Mouse (Mus musculus): ENCODE measurements around the gene Tspan11.

Gene Tspan11

GRCm38 (mm10) chr6:127879472-127879871, 7.9 kb upstream of the Tspan11 start:
- no peak for DNase-seq

GRCm38 (mm10) chr6:127886916-127887315, 473 bp upstream of the Tspan11 start:
- no peak for DNase-seq

GRCm38 (mm10) chr6:127888581-127888980, 1.2 kb downstream of the Tspan11 start:
- no peak for DNase-seq

GRCm38 (mm10) chr6:127893611-127894010, 6.2 kb downstream of the Tspan11 start:
- no peak for DNase-seq

- no peak for DNase-seq
These were observed 7.6 kb downstream of the Tspan11 start for GRCm38 (mm10) chr6:127894999-127895398.

- DNase-seq = no peak
These were observed 9.0 kb downstream of the Tspan11 start for GRCm38 (mm10) chr6:127896425-127896824.

GRCm38 (mm10) chr6:127897342-127897741, 10.0 kb downstream of the Tspan11 start:
- DNase-seq = no peak

- no peak for DNase-seq
These were observed 12.7 kb downstream of the Tspan11 start for GRCm38 (mm10) chr6:127900062-127900461.

GRCm38 (mm10) chr6:127901261-127901660, 13.9 kb downstream of the Tspan11 start:
- no peak for DNase-seq

- DNase-seq = no peak
These were observed 14.3 kb downstream of the Tspan11 start for GRCm38 (mm10) chr6:127901669-127902068.

- no peak for DNase-seq
These were observed 15.2 kb downstream of the Tspan11 start for GRCm38 (mm10) chr6:127902559-127902958.

GRCm38 (mm10) chr6:127910638-127911037, 23.2 kb downstream of the Tspan11 start:
- no peak for DNase-seq

- no peak for DNase-seq
These were observed 24.3 kb downstream of the Tspan11 start for GRCm38 (mm10) chr6:127911687-127912086.

GRCm38 (mm10) chr6:127912938-127913337, 25.5 kb downstream of the Tspan11 start:
- DNase-seq = no peak

GRCm38 (mm10) chr6:127916993-127917392, 29.6 kb downstream of the Tspan11 start:
- DNase-seq = no peak

- no peak for DNase-seq
These were observed 30.3 kb downstream of the Tspan11 start for GRCm38 (mm10) chr6:127917712-127918111.

- no peak for DNase-seq
These were observed 32.1 kb downstream of the Tspan11 start for GRCm38 (mm10) chr6:127919491-127919890.

GRCm38 (mm10) chr6:127920652-127921051, 33.3 kb downstream of the Tspan11 start:
- peak; percentile 57 for DNase-seq

GRCm38 (mm10) chr6:127921996-127922395, 34.6 kb downstream of the Tspan11 start:
- DNase-seq = no peak

GRCm38 (mm10) chr6:127923296-127923695, 35.9 kb downstream of the Tspan11 start:
- no peak for DNase-seq

GRCm38 (mm10) chr6:127924750-127925149, 37.4 kb downstream of the Tspan11 start:
- DNase-seq = no peak

- no peak for DNase-seq
These were observed 38.5 kb downstream of the Tspan11 start for GRCm38 (mm10) chr6:127925915-127926314.

GRCm38 (mm10) chr6:127928682-127929081, 41.3 kb downstream of the Tspan11 start:
- DNase-seq = no peak

- DNase-seq = no peak
These were observed 45.3 kb downstream of the Tspan11 start for GRCm38 (mm10) chr6:127932697-127933096.

- DNase-seq = no peak
These were observed 46.5 kb downstream of the Tspan11 start for GRCm38 (mm10) chr6:127933841-127934240.

- DNase-seq = no peak
These were observed 47.7 kb downstream of the Tspan11 start for GRCm38 (mm10) chr6:127935105-127935504.

Data from thymus, postnatal 14 days (tissue).